Mouse (Mus musculus) embryonic fibroblast, embryonic 13.5 days (primary cell): ENCODE results near the gene H2afv. TPM values are rescaled to one million over a fixed set of nuclear protein-coding genes. Genes with fewer than 3 reads are reported as not detected.
A peak's percentile ranks its signal among the peaks of the same experiment; 100 is the strongest.

Experiments used
- H3K27ac ChIP-seq: 2 replicates; pipeline ENCODE4 v1.5.1; 2012; ENCODE audit warnings: low read length, control low read depth, inconsistent platforms; ENCODE audit not compliant: insufficient read depth
- H3K4me1 ChIP-seq: 2 replicates; pipeline ENCODE4 v1.6.1; 2011; ENCODE audit warnings: low read length; ENCODE audit not compliant: control insufficient read depth, insufficient read depth
- H3K4me3 ChIP-seq: 2 replicates; pipeline ENCODE4 v1.5.1; 2011; ENCODE audit warnings: mild to moderate bottlenecking, control low read depth, low read length; ENCODE audit not compliant: insufficient read depth
- CTCF ChIP-seq: IDR thresholded peaks from 2 replicates; pipeline ENCODE4 v1.5.1; 2011; ENCODE audit warnings: mild to moderate bottlenecking, control low read depth, low read length, moderate library complexity, borderline replicate concordance; ENCODE audit not compliant: insufficient read depth
- POLR2A ChIP-seq: IDR thresholded peaks from 2 replicates; pipeline ENCODE4 v1.6.1; 2011; ENCODE audit warnings: low read depth, mild to moderate bottlenecking, control low read depth, low read length, moderate library complexity
- polyA plus RNA-seq: library from polyadenylated mRNA; stranded (reverse); fragments of >200 nt; gene quantifications from 2 replicates; pipeline ENCODE4 v1.2.4, GENCODE M21; 2011; ENCODE audit warnings: low read depth; ENCODE audit not compliant: missing spikeins, insufficient read length

H2afv gene
- polyA plus RNA-seq, 1 experiment, result 74.5 TPM

GRCm38 (mm10) chr11:6480681-6481405 lies 36.6 kb upstream of the H2afv start:
- H3K27ac ChIP-seq, result no peak overlapping the region
- H3K4me1 ChIP-seq, result no peaks in the 10 kb centered on the region
- TF ChIP-seq CTCF (no peak), POLR2A (no peak)
- no peak overlapping the region for H3K4me3 ChIP-seq

GRCm38 (mm10) chr11:6480191-6480590 lies 35.9 kb upstream of the H2afv start:
- H3K4me3 ChIP-seq, result no peak overlapping the region
- H3K4me1 ChIP-seq, result no peaks in the 10 kb centered on the region
- H3K27ac ChIP-seq, result no peak overlapping the region
- TF ChIP-seq POLR2A (no peak), CTCF (no peak)

GRCm38 (mm10) chr11:6479231-6479630 lies 35.0 kb upstream of the H2afv start:
- Histone ChIP-seq H3K27ac (no peak overlapping the region), H3K4me1 (no peaks in the 10 kb centered on the region), H3K4me3 (no peak overlapping the region)
- TF ChIP-seq POLR2A, result no peak
- TF ChIP-seq CTCF, result no peak

GRCm38 (mm10) chr11:6477350-6477749 lies 33.1 kb upstream of the H2afv start:
- H3K4me1 ChIP-seq, result no peaks in the 10 kb centered on the region
- no peak overlapping the region for H3K27ac ChIP-seq
- TF ChIP-seq CTCF (no peak), POLR2A (no peak)
- H3K4me3 ChIP-seq, result no peak overlapping the region

GRCm38 (mm10) chr11:6476876-6477275 lies 32.6 kb upstream of the H2afv start:
- Histone ChIP-seq H3K4me1 (no peaks in the 10 kb centered on the region), H3K4me3 (no peak overlapping the region), H3K27ac (no peak overlapping the region)
- TF ChIP-seq POLR2A (no peak), CTCF (no peak)

- peak; percentile 87 for TF ChIP-seq POLR2A
- TF ChIP-seq CTCF, result no peak
- H3K4me3 ChIP-seq, result peak within 1 kb of the TSS; percentile 96
- H3K27ac ChIP-seq, result peak within 1 kb of the TSS; percentile 93
- H3K4me1 ChIP-seq, result peaks cover 3% of the 10 kb centered on the region; the same call in 1 of the 2 replicates
Observed at GRCm38 (mm10) chr11:6475867-6476484, 31.7 kb upstream of the H2afv start, which contains the start of gene Purb. Gene Purb (minus strand): TSS chr11:6475917.

- TF ChIP-seq CTCF (no peak), POLR2A (0 out of 2 replicates have a peak, but pooled peaks have one; percentile 14)
Observed at GRCm38 (mm10) chr11:6474874-6475731, 30.9 kb upstream of the H2afv start.

GRCm38 (mm10) chr11:6474381-6474780 lies 30.1 kb upstream of the H2afv start:
- peak overlapping the region; percentile 11; the same call in 1 of the 2 replicates for H3K27ac ChIP-seq
- peaks cover 8% of the 10 kb centered on the region; the same call in 1 of the 2 replicates for H3K4me1 ChIP-seq
- peak overlapping the region; percentile 93 for H3K4me3 ChIP-seq
- TF ChIP-seq POLR2A, result no peak
- TF ChIP-seq CTCF, result no peak

More at GRCm38 (mm10) chr11:6474874-6475731, 30.9 kb upstream of the H2afv start:
- Histone ChIP-seq H3K27ac (peak overlapping the region; percentile 90), H3K4me3 (peak overlapping the region; percentile 93), H3K4me1 (peaks cover 8% of the 10 kb centered on the region; the same call in 1 of the 2 replicates)

- TF ChIP-seq CTCF (no peak), POLR2A (no peak)
- Histone ChIP-seq H3K4me1 (peaks cover 9% of the 10 kb centered on the region; the same call in 1 of the 2 replicates), H3K4me3 (peak overlapping the region; percentile 92), H3K27ac (peak overlapping the region; percentile 89)
Observed at GRCm38 (mm10) chr11:6472076-6472475, 27.8 kb upstream of the H2afv start.

- H3K4me3 ChIP-seq, result peak overlapping the region; percentile 78
- H3K27ac ChIP-seq, result peak overlapping the region; percentile 89
- TF ChIP-seq CTCF, result no peak
- no peak for TF ChIP-seq POLR2A
- peaks cover 9% of the 10 kb centered on the region; the same call in 1 of the 2 replicates for H3K4me1 ChIP-seq
Observed at GRCm38 (mm10) chr11:6471493-6471892, 27.2 kb upstream of the H2afv start.
